Mouse (Mus musculus): ENCODE results near the gene Pnma1.

- TF ChIP-seq CTCF (IDR thresholded peaks at IDR 0.05 in 2 of 3, conservative IDR thresholded peaks at IDR 0.05 in 1 of 3; ENCODE audit: control insufficient read depth in 1 of 3, insufficient read depth in 1 of 3, low read depth in 2 of 3, low read length in 3 of 3, poor library complexity in 1 of 3, severe bottlenecking in 1 of 3), result no peak
- no peak for TF ChIP-seq SMC3 (IDR thresholded peaks at IDR 0.05; ENCODE audit: low read depth, low read length)
- no peak for TF ChIP-seq ELF1 (IDR thresholded peaks at IDR 0.05; ENCODE audit: low read depth, low read length)
- TF ChIP-seq POLR2A (IDR thresholded peaks at IDR 0.05; ENCODE audit: control insufficient read depth in 1 of 2, insufficient read depth in 1 of 2, low read depth in 1 of 2, low read length in 2 of 2, poor library complexity in 1 of 2), result no peak
- TF ChIP-seq MXI1 (IDR thresholded peaks at IDR 0.05; ENCODE audit: low read depth, low read length), result no peak
- 0 out of 2 replicates have a peak, but pooled peaks have one; percentile 21 for TF ChIP-seq ETS1 (IDR thresholded peaks at IDR 0.05; ENCODE audit: low read depth, low read length)
- TF ChIP-seq GATA1 (IDR thresholded peaks at IDR 0.05; ENCODE audit: low read depth, low read length), result no peak
- TF ChIP-seq GABPA (IDR thresholded peaks at IDR 0.05; ENCODE audit: low read depth, low read length), result no peak
- no peak for TF ChIP-seq MYC (IDR thresholded peaks at IDR 0.05; ENCODE audit: low read depth, low read length)
Measured at GRCm38 (mm10) chr12:84178652-84179445, 30.6 kb upstream of the Pnma1 start.

Data from MEL (cell line).